9 mouse cellular contexts compared by ENCODE assay signal in genomic region chr1:75478497-75478896, GRCm38 (mm10). TPM values are rescaled to one million over a fixed set of nuclear protein-coding genes. Genes with fewer than 3 reads are reported as not detected.
A peak's percentile ranks its signal among the peaks of the same experiment; 100 is the strongest.
DNase-seq lines count a peak whose midpoint lies in the region; ATAC-seq lines count a peak whose summit lies in the region.
"Had no signal": no experiment of that assay in that cellular context is flagged by ENCODE, and none has a peak within 500 bp of the region (broad histone marks: within the 10 kb centered on the region; RNA-seq: fewer than 3 reads in every experiment).

No protein-coding gene starts in this region.

- H3K4me2 ChIP-seq in kidney, embryonic 16.5 days (replicated peaks; ENCODE audit: low read depth, low read length) = peak overlapping the region; percentile 79

- no peak; the same call in 1 of the 2 replicates for ATAC-seq in kidney, embryonic 16.5 days (ENCODE audit: low FRiP score, low TSS enrichment)

- peak overlapping the region; percentile 76 for H3K9ac ChIP-seq in kidney, embryonic 16.5 days (replicated peaks; ENCODE audit: low read length)

- peaks cover 19% of the 10 kb centered on the region for H3K36me3 ChIP-seq in kidney, embryonic 16.5 days (ENCODE audit: insufficient read depth, low read length)

- peak overlapping the region; percentile 76 for H3K4me3 ChIP-seq in kidney, embryonic 16.5 days (ENCODE audit: low read length)

- peak; percentile 36 to 48 for DNase-seq in adrenal gland, adult 18-20 months (ENCODE audit: low spot score in 2 of 2)
- DNase-seq in adrenal gland, postnatal 4 days (ENCODE audit: low spot score in 2 of 2) = no peak
- DNase-seq in adipocyte (ENCODE audit: low spot score) = peak; percentile 55
- DNase-seq in heart, adult 9 months (ENCODE audit: low spot score in 2 of 2) = peak; percentile 37 to 61
- peak; percentile 58 for DNase-seq in lung, postnatal 25 days (ENCODE audit: low spot score)
- no peak for DNase-seq in frontal cortex, postnatal 14 days (ENCODE audit: low spot score in 2 of 2)
- no peak for DNase-seq in cerebellum, adult 9-11 months

- peaks cover 38% of the 10 kb centered on the region for H3K27me3 ChIP-seq in kidney, embryonic 16.5 days (ENCODE audit: insufficient read depth, low read length)

- WGBS in kidney, embryonic 16.5 days = 0% methylated on average over 19 of the region's 25 CpGs

- H3K4me1 ChIP-seq in kidney, embryonic 16.5 days (ENCODE audit: insufficient read depth, low read length) = peaks cover 33% of the 10 kb centered on the region

- H3K9me3 ChIP-seq in kidney, embryonic 16.5 days (ENCODE audit: low read length) = no peaks in the 10 kb centered on the region

- peak overlapping the region; percentile 43 for H3K27ac ChIP-seq in kidney, embryonic 16.5 days (ENCODE audit: low read length)

RNA-seq across cellular contexts. Expression of gene Chpf, which starts 0.6 kb away (rescaled TPM):
- total RNA-seq in adrenal gland, adult 18-20 months (2021) = 10 to 100 TPM; 58.9 to 59.1 TPM
- 10 to 100 TPM; 60.3 to 62.6 TPM for total RNA-seq in adrenal gland, postnatal 4 days (2021)
- polyA plus RNA-seq in kidney, embryonic 16.5 days (2015; fragmentation: Nextera tagmentation; extraction: Ambion mirVana) = 37.9 and 38.6 TPM in 2 replicates

RNA-seq across cellular contexts. Expression of gene Tmem198, which starts 0.8 kb away (rescaled TPM):
- total RNA-seq in adrenal gland, adult 18-20 months (2021) = 1 to 10 TPM; 3.5 to 6.2 TPM
- 1 to 10 TPM; 4.0 to 5.0 TPM for total RNA-seq in adrenal gland, postnatal 4 days (2021)
- polyA plus RNA-seq in kidney, embryonic 16.5 days (2015; fragmentation: Nextera tagmentation; extraction: Ambion mirVana) = 0.77 and 0.99 TPM in 2 replicates
- total RNA-seq: hematopoietic stem cell, adult 5-6 weeks had no signal

RNA-seq across cellular contexts. Expression of gene Obsl1, which starts 27.8 kb away (rescaled TPM):
- 10 to 100 TPM; 48.9 to 54.4 TPM for total RNA-seq in adrenal gland, adult 18-20 months (2021)
- total RNA-seq in adrenal gland, postnatal 4 days (2021) = 100 to 1,000 TPM; 241 to 242 TPM
- polyA plus RNA-seq in kidney, embryonic 16.5 days (2015; fragmentation: Nextera tagmentation; extraction: Ambion mirVana) = 55.7 and 60.9 TPM in 2 replicates

RNA-seq across cellular contexts. Expression of gene Asic4, which starts 28.3 kb away (rescaled TPM):
- total RNA-seq in adrenal gland, adult 18-20 months (2021) = 1 to 10 TPM; 5.1 to 8.1 TPM
- total RNA-seq in adrenal gland, postnatal 4 days (2021) = 10 to 100 TPM; 10.4 to 11.9 TPM
- polyA plus RNA-seq in kidney, embryonic 16.5 days (2015; fragmentation: Nextera tagmentation; extraction: Ambion mirVana) = 1.00 and 1.5 TPM in 2 replicates
- total RNA-seq: hematopoietic stem cell, adult 5-6 weeks had no signal

RNA-seq across cellular contexts. Expression of gene Inha, which starts 28.4 kb away (rescaled TPM):
- total RNA-seq in adrenal gland, adult 18-20 months (2021) = 10 to 100 TPM; 18.2 to 29.6 TPM
- total RNA-seq in adrenal gland, postnatal 4 days (2021) = 10 to 100 TPM; 71.4 to 80.6 TPM
- polyA plus RNA-seq in kidney, embryonic 16.5 days (2015; fragmentation: Nextera tagmentation; extraction: Ambion mirVana) = 7.8 and 10.7 TPM in 2 replicates

Comparison
In these comparisons a context has a peak if more than half of its experiments do, and no peak if none do; other contexts are left out.
1. DNase-seq: peak in adrenal gland, adult 18-20 months (2 of 2), adipocyte (single experiment), heart, adult 9 months (2 of 2) and lung, postnatal 25 days (single experiment); none in adrenal gland, postnatal 4 days (0 of 2), frontal cortex, postnatal 14 days (0 of 2) and cerebellum, adult 9-11 months (single experiment).
2. RNA of gene Obsl1, which starts 27.8 kb away (total RNA-seq): 241 to 242 TPM in adrenal gland, postnatal 4 days; 48.9 to 54.4 TPM in adrenal gland, adult 18-20 months; every median in the first group is over 4 times any median in the second.